Mouse (Mus musculus) MEL (cell line): ENCODE data around the gene Ryr2. TPM values are rescaled to one million over a fixed set of nuclear protein-coding genes. Genes with fewer than 3 reads are reported as not detected.

Source experiments
- DNase-seq: peaks from one replicate; pipeline ENCODE4 v3.0.0; 2011; ENCODE audit warnings: low read depth, low spot score
- H3K27ac ChIP-seq: 2 replicates; pipeline ENCODE4 v1.5.1; 2012; ENCODE audit warnings: low read depth, mild to moderate bottlenecking, control low read depth, low read length, moderate library complexity; ENCODE audit not compliant: control insufficient read depth
- H3K27me3 ChIP-seq, 2 experiments: fragments of 150-350 bp in 1 of 2; sonication (generic) in 1 of 2; 2 replicates each; pipeline ENCODE4 v1.6.1; 2012; ENCODE audit warnings: low read length in 2 of 2, mild to moderate bottlenecking in 2 of 2, improper control_type of control experiment in 1 of 2, moderate library complexity in 1 of 2; ENCODE audit not compliant: insufficient read depth in 2 of 2, control insufficient read depth in 1 of 2
- H3K36me3 ChIP-seq, 2 experiments: 2 replicates each; pipeline ENCODE4 v1.6.1; 2012 to 2014; ENCODE audit warnings: low read length in 2 of 2, improper control_type of control experiment in 1 of 2, inconsistent platforms in 1 of 2, mild to moderate bottlenecking in 1 of 2; ENCODE audit not compliant: insufficient read depth in 2 of 2, control insufficient read depth in 1 of 2
- H3K4me1 ChIP-seq, 2 experiments: fragments of 150-350 bp in 1 of 2; sonication (generic) in 1 of 2; 2 replicates each; pipeline ENCODE4 v1.6.1; 2012; ENCODE audit warnings: low read length in 2 of 2, improper control_type of control experiment in 1 of 2, mild to moderate bottlenecking in 1 of 2; ENCODE audit not compliant: insufficient read depth in 2 of 2, control insufficient read depth in 1 of 2
- H3K4me3 ChIP-seq, 2 experiments: fragments of 150-350 bp in 1 of 2; sonication (generic) in 1 of 2; 2 replicates each; pipeline ENCODE4 v1.5.1; 2012; ENCODE audit warnings: low read depth in 2 of 2, low read length in 2 of 2, mild to moderate bottlenecking in 2 of 2, moderate library complexity in 2 of 2, control low read depth in 1 of 2, improper control_type of control experiment in 1 of 2; ENCODE audit not compliant: control insufficient read depth in 1 of 2, insufficient read depth in 1 of 2
- H3K79me2 ChIP-seq: 2 replicates; pipeline ENCODE4 v1.6.1; 2012; ENCODE audit warnings: mild to moderate bottlenecking, low read length, moderate library complexity; ENCODE audit not compliant: control insufficient read depth, poor library complexity, insufficient read depth
- H3K9ac ChIP-seq: 2 replicates; pipeline ENCODE4 v1.6.1; 2012; ENCODE audit warnings: low read depth, mild to moderate bottlenecking, control low read depth, low read length, moderate library complexity; ENCODE audit not compliant: control insufficient read depth, poor library complexity, severe bottlenecking
- H3K9me3 ChIP-seq: fragments of 150-350 bp; sonication (generic); replicated peaks from 2 replicates; pipeline ENCODE4 v1.6.1; 2012; ENCODE audit warnings: mild to moderate bottlenecking, low read length, improper control_type of control experiment, moderate library complexity; ENCODE audit not compliant: insufficient read depth
- BHLHE40 ChIP-seq: IDR thresholded peaks from 2 replicates; pipeline ENCODE4 v1.6.1; 2012; ENCODE audit warnings: low read depth, mild to moderate bottlenecking, inconsistent platforms, low read length, improper control_type of control experiment, borderline replicate concordance
- CTCF ChIP-seq, 3 experiments: IDR thresholded peaks in 2 of 3; conservative IDR thresholded peaks in 1 of 3; 2 replicates each; pipeline ENCODE4 v1.5.1; 2011 to 2012; ENCODE audit warnings: low read length in 3 of 3, low read depth in 2 of 3, mild to moderate bottlenecking in 2 of 3, improper control_type of control experiment in 1 of 3, inconsistent platforms in 1 of 3, mixed read lengths in 1 of 3, moderate library complexity in 1 of 3; ENCODE audit not compliant: control insufficient read depth in 1 of 3, insufficient read depth in 1 of 3, poor library complexity in 1 of 3, severe bottlenecking in 1 of 3
- E2F4 ChIP-seq: IDR thresholded peaks from 2 replicates; pipeline ENCODE4 v1.6.1; 2011; ENCODE audit warnings: low read depth, low read length, improper control_type of control experiment, borderline replicate concordance
- ELF1 ChIP-seq: IDR thresholded peaks from 2 replicates; pipeline ENCODE4 v1.6.1; 2014; ENCODE audit warnings: low read depth, mild to moderate bottlenecking, inconsistent platforms, low read length, improper control_type of control experiment, moderate library complexity
- GABPA ChIP-seq: IDR thresholded peaks from 2 replicates; pipeline ENCODE4 v1.6.1; 2012; ENCODE audit warnings: low read depth, mild to moderate bottlenecking, inconsistent platforms, low read length, improper control_type of control experiment, moderate library complexity
- KAT2A ChIP-seq: conservative IDR thresholded peaks from 2 replicates; pipeline ENCODE4 v1.6.1; 2012; ENCODE audit warnings: low read depth, low read length, improper control_type of control experiment, inconsistent platforms
- MAFK ChIP-seq: IDR thresholded peaks from 2 replicates; pipeline ENCODE4 v1.6.1; 2011; ENCODE audit warnings: low read depth, mild to moderate bottlenecking, low read length, improper control_type of control experiment, borderline replicate concordance
- MXI1 ChIP-seq: IDR thresholded peaks from 2 replicates; pipeline ENCODE4 v1.6.1; 2011; ENCODE audit warnings: mild to moderate bottlenecking, low read depth, low read length, improper control_type of control experiment
- MYB ChIP-seq: IDR thresholded peaks from 2 replicates; pipeline ENCODE4 v1.6.1; 2011; ENCODE audit warnings: mild to moderate bottlenecking, low read depth, low read length, improper control_type of control experiment
- NELFE ChIP-seq: IDR thresholded peaks from 2 replicates; pipeline ENCODE4 v1.6.1; 2011; ENCODE audit warnings: low read depth, low read length, improper control_type of control experiment
- NRF1 ChIP-seq: IDR thresholded peaks from 2 replicates; pipeline ENCODE4 v1.6.1; 2014; ENCODE audit warnings: low read depth, mild to moderate bottlenecking, inconsistent platforms, low read length, improper control_type of control experiment, moderate library complexity; ENCODE audit not compliant: poor library complexity, insufficient read depth, severe bottlenecking
- POLR2A ChIP-seq, 2 experiments: IDR thresholded peaks; 2 replicates each; pipeline ENCODE4 v1.6.1; 2011 to 2012; ENCODE audit warnings: low read length in 2 of 2, mild to moderate bottlenecking in 2 of 2, control low read depth in 1 of 2, improper control_type of control experiment in 1 of 2, low read depth in 1 of 2, moderate library complexity in 1 of 2; ENCODE audit not compliant: control insufficient read depth in 1 of 2, insufficient read depth in 1 of 2, poor library complexity in 1 of 2
- POLR2AphosphoS2 ChIP-seq: IDR thresholded peaks from 2 replicates; pipeline ENCODE4 v1.6.1; 2011; ENCODE audit warnings: low read length, improper control_type of control experiment
- RAD21 ChIP-seq: IDR thresholded peaks from 2 replicates; pipeline ENCODE4 v1.6.1; 2011; ENCODE audit warnings: mild to moderate bottlenecking, low read depth, low read length, improper control_type of control experiment
- SIN3A ChIP-seq: IDR thresholded peaks from 2 replicates; pipeline ENCODE4 v1.6.1; 2012; ENCODE audit warnings: low read length, improper control_type of control experiment, inconsistent platforms
- SMC3 ChIP-seq: IDR thresholded peaks from 2 replicates; pipeline ENCODE4 v1.6.1; 2011; ENCODE audit warnings: low read depth, low read length, improper control_type of control experiment
- UBTF ChIP-seq: IDR thresholded peaks from 2 replicates; pipeline ENCODE4 v1.6.1; 2012; ENCODE audit warnings: low read depth, mild to moderate bottlenecking, inconsistent platforms, low read length, improper control_type of control experiment, moderate library complexity, borderline replicate concordance; ENCODE audit not compliant: insufficient read depth
- ZKSCAN1 ChIP-seq: IDR thresholded peaks from 2 replicates; pipeline ENCODE4 v1.6.1; 2012; ENCODE audit warnings: low read depth, mild to moderate bottlenecking, inconsistent platforms, low read length, improper control_type of control experiment, moderate library complexity
- polyA plus RNA-seq, 2 experiments: library from polyadenylated mRNA; stranded (reverse) in 1 of 2; unstranded in 1 of 2; fragments of >175 nt in 1 of 2; fragments of >200 nt in 1 of 2; gene quantifications; 2 replicates each; pipeline versions ENCODE4 v1.2.1 to v1.2.4; 2012; ENCODE audit warnings: low replicate concordance in 2 of 2, low read depth in 1 of 2; ENCODE audit not compliant: insufficient read length in 2 of 2, insufficient read depth in 1 of 2, missing spikeins in 1 of 2
- total RNA-seq: library from RNA; depleted of rRNA; stranded (reverse); fragments of 300-350 nt; gene quantifications from 2 replicates; pipeline ENCODE4 v1.2.3, GENCODE M21; 2012

Gene Ryr2
- total and polyA plus RNA-seq, 3 experiments = 0.04 TPM; not detected in 2

DNA sequence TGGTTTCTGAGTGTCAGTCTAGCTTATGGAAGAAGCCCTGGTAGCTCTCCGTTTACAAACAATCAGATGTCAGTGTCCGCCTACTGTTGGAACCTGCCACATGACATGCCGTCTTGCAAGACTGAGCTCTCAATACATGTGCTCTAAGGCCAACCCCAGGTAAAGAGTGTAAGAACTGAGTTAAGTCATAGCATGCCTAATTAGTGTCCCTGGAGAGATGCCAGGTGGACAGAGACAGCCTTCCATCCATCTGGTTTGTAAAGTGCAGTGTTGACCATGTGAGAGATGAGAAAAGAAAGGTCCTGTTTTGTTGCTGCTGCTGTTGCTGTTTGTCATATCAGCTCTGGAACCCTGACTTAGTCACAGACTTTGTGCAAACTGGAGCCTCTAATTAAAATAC lies 178.0 kb downstream of the Ryr2 start:
- Histone ChIP-seq H3K9me3 (no peaks in the 10 kb centered on the region), H3K27ac (no peak overlapping the region), H3K27me3 (no peaks in the 10 kb centered on the region), H3K36me3 (no peaks in the 10 kb centered on the region), H3K9ac (no peak overlapping the region), H3K4me1 (no peaks in the 10 kb centered on the region), H3K4me3 (no peak overlapping the region), H3K79me2 (no peaks in the 10 kb centered on the region)
- no peak for DNase-seq
- TF ChIP-seq NELFE (no peak), RAD21 (no peak), POLR2A (IDR thresholded peaks at IDR 0.05; ENCODE audit: control insufficient read depth in 1 of 2, insufficient read depth in 1 of 2, low read depth in 1 of 2, low read length in 2 of 2, poor library complexity in 1 of 2) (no peak), KAT2A (no peak), SIN3A (no peak), MYB (no peak)

DNA sequence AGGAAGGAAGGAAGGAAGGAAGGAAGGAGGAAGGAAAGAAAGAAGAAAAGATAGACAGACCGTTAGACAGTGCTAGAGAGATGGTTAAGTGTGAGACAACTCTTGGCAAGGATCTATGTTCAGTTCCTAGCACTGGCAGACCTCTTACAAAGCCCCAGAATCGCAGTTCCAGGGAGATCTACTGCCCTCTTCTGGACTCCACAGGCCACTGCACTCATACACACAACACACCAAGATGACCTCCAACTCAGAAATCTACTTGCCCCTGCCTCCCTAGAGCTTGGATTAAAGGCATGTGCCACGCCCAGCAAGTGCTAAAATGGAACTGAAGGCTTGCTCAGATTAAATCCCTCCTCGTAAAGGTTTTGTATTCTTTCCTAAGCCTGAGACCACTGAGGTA lies 179.0 kb downstream of the Ryr2 start:
- no peaks in the 10 kb centered on the region for H3K36me3 ChIP-seq
- H3K9ac ChIP-seq = no peak overlapping the region
- no peak overlapping the region for H3K27ac ChIP-seq
- H3K9me3 ChIP-seq = no peaks in the 10 kb centered on the region
- H3K27me3 ChIP-seq = no peaks in the 10 kb centered on the region
- no peak for DNase-seq
- H3K79me2 ChIP-seq = no peaks in the 10 kb centered on the region
- TF ChIP-seq CTCF (IDR thresholded peaks at IDR 0.05 in 2 of 3, conservative IDR thresholded peaks at IDR 0.05 in 1 of 3; ENCODE audit: control insufficient read depth in 1 of 3, insufficient read depth in 1 of 3, low read depth in 2 of 3, low read length in 3 of 3, poor library complexity in 1 of 3, severe bottlenecking in 1 of 3) (peak in 2 of 3 experiments; percentile 26 to 42; a peak in 5 of 6 replicates), MYB (no peak), KAT2A (no peak), RAD21 (peak; percentile 23), NELFE (no peak), SMC3 (peak; percentile 28; the same call in 1 of the 2 replicates)
- H3K4me1 ChIP-seq = no peaks in the 10 kb centered on the region
- no peak overlapping the region for H3K4me3 ChIP-seq

GRCm38 (mm10) chr13:11926720-11927500 lies 179.8 kb downstream of the Ryr2 start:
- no peaks in the 10 kb centered on the region for H3K27me3 ChIP-seq
- no peaks in the 10 kb centered on the region for H3K79me2 ChIP-seq
- H3K36me3 ChIP-seq = no peaks in the 10 kb centered on the region
- no peak overlapping the region for H3K4me3 ChIP-seq
- no peak for DNase-seq
- no peak overlapping the region for H3K27ac ChIP-seq
- no peak overlapping the region for H3K9ac ChIP-seq
- H3K4me1 ChIP-seq = no peaks in the 10 kb centered on the region
- TF ChIP-seq ELF1 = no peak
- TF ChIP-seq GABPA = no peak
- TF ChIP-seq POLR2AphosphoS2 = no peak
- no peak for TF ChIP-seq BHLHE40
- no peak for TF ChIP-seq ZKSCAN1
- no peak for TF ChIP-seq POLR2A (IDR thresholded peaks at IDR 0.05; ENCODE audit: control insufficient read depth in 1 of 2, insufficient read depth in 1 of 2, low read depth in 1 of 2, low read length in 2 of 2, poor library complexity in 1 of 2)
- no peak for TF ChIP-seq UBTF
- TF ChIP-seq MXI1 = no peak
- TF ChIP-seq KAT2A = no peak
- TF ChIP-seq RAD21 = no peak
- no peak for TF ChIP-seq MAFK
- no peak for TF ChIP-seq CTCF (IDR thresholded peaks at IDR 0.05 in 2 of 3, conservative IDR thresholded peaks at IDR 0.05 in 1 of 3; ENCODE audit: control insufficient read depth in 1 of 3, insufficient read depth in 1 of 3, low read depth in 2 of 3, low read length in 3 of 3, poor library complexity in 1 of 3, severe bottlenecking in 1 of 3)
- no peak for TF ChIP-seq SIN3A
- TF ChIP-seq NRF1 = no peak
- TF ChIP-seq E2F4 = no peak
- TF ChIP-seq, all 39 proteins: peak for 0
- H3K9me3 ChIP-seq = no peaks in the 10 kb centered on the region
